Mouse (Mus musculus) intestine, embryonic 14.5 days (tissue): Measurements from ENCODE around the gene Txnip. TPM values are rescaled to one million over a fixed set of nuclear protein-coding genes. Genes with fewer than 3 reads are reported as not detected.

Experiments
- ATAC-seq: fragments of 200-750 bp; cut with Nextera tagmentation; replicated peaks from 2 replicates; pipeline ENCODE4 v1.8.0; 2017; ENCODE audit warnings: low read depth, moderate number of reproducible peaks, moderate TSS enrichment, moderate library complexity; ENCODE audit not compliant: low FRiP score, low TSS enrichment
- DNase-seq: peaks from one replicate; pipeline ENCODE4 v3.0.0-alpha.2; 2018; ENCODE audit warnings: low spot score
- H3K27ac ChIP-seq: fragments of 300-500 bp; sonication (generic); 2 replicates; pipeline ENCODE4 v1.5.1; 2014; ENCODE audit warnings: low read depth, mild to moderate bottlenecking, control low read depth
- H3K27me3 ChIP-seq: fragments of 300-500 bp; sonication (generic); replicated peaks from 2 replicates; pipeline ENCODE4 v1.6.1; 2014; ENCODE audit warnings: low read length, control low read depth; ENCODE audit not compliant: control insufficient read depth, insufficient read depth
- H3K36me3 ChIP-seq: fragments of 300-500 bp; sonication (generic); 2 replicates; pipeline ENCODE4 v1.6.1; 2014; ENCODE audit warnings: low read length, control low read depth; ENCODE audit not compliant: control insufficient read depth, insufficient read depth
- H3K4me1 ChIP-seq: fragments of 300-500 bp; sonication (generic); replicated peaks from 2 replicates; pipeline ENCODE4 v1.6.1; 2014; ENCODE audit warnings: low read length, control low read depth, mixed read lengths; ENCODE audit not compliant: control insufficient read depth, insufficient read depth
- H3K4me2 ChIP-seq: fragments of 300-500 bp; sonication (generic); 2 replicates; pipeline ENCODE4 v1.6.1; 2014; ENCODE audit warnings: low read length
- H3K4me3 ChIP-seq: fragments of 300-500 bp; sonication (generic); 2 replicates; pipeline ENCODE4 v1.5.1; 2014; ENCODE audit warnings: low read depth, low read length, control low read depth, mixed read lengths
- H3K9ac ChIP-seq: fragments of 300-500 bp; sonication (generic); 2 replicates; pipeline ENCODE4 v1.6.1; 2014; ENCODE audit warnings: mild to moderate bottlenecking, low read length
- H3K9me3 ChIP-seq: fragments of 300-500 bp; sonication (generic); 2 replicates; pipeline ENCODE4 v1.6.1; 2016; ENCODE audit warnings: low read length, control low read depth; ENCODE audit not compliant: control insufficient read depth
- WGBS: fragments of 180-500 bp; shearing (Covaris S2); extraction: QIAGEN DNeasy Blood & Tissue Kit; methylation state at CpG from one replicate; pipeline ENCODE4 v1.1.7; 2014; 5-methylcytosine and 5-hydroxymethylcytosine counted together
- polyA plus RNA-seq: library from polyadenylated mRNA; unstranded; fragments of >200 nt; fragmentation: Nextera tagmentation; extraction: Ambion mirVana; gene quantifications from 2 replicates; pipeline ENCODE4 v1.2.1, GENCODE M21; 2014

Txnip gene
- polyA plus RNA-seq, 1 experiment from 2014 or later, result 154 TPM

DNA sequence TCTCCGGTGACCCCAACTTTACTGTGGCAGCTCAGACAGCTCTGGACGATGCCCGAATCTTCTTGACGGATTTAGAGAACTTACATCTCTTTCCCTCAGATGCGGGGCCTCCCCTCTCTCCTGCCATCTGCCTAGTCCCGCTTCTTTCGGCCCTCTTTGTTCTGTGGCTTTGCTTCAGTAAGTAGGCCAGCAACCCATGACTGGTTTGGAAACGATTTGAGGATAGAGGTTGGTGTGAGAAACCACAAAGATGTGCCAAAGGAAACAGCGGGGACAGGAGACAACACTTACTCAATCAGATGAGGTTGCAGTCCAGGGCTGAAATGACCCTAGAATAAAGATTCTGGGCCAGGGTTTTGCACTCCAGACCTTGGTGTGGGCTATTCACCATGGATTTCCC, 29.3 kb upstream of the Txnip start:
- 53% methylated on average over 9 of the region's 9 CpGs for WGBS
- H3K4me2 ChIP-seq, result no peak overlapping the region
- no peak overlapping the region for H3K27ac ChIP-seq
- no peaks in the 10 kb centered on the region; the same call in 1 of the 2 replicates for H3K4me1 ChIP-seq
- no peak for DNase-seq
- H3K27me3 ChIP-seq, result peaks cover 40% of the 10 kb centered on the region
- no peak overlapping the region for H3K4me3 ChIP-seq
- H3K9me3 ChIP-seq, result no peaks in the 10 kb centered on the region
- no peak overlapping the region for H3K9ac ChIP-seq
- no peaks in the 10 kb centered on the region for H3K36me3 ChIP-seq
- ATAC-seq, result no peak

GRCm38 (mm10) chr3:96532050-96532449, 25.7 kb upstream of the Txnip start:
- Histone ChIP-seq H3K4me3 (no peak overlapping the region), H3K4me2 (no peak overlapping the region), H3K27ac (no peak overlapping the region), H3K9me3 (no peaks in the 10 kb centered on the region), H3K36me3 (no peaks in the 10 kb centered on the region), H3K9ac (no peak overlapping the region), H3K4me1 (no peaks in the 10 kb centered on the region), H3K27me3 (peaks cover 21% of the 10 kb centered on the region)
- ATAC-seq (no peak), DNase-seq (no peak)
- WGBS, result 53% methylated on average over 7 of the region's 7 CpGs

DNA sequence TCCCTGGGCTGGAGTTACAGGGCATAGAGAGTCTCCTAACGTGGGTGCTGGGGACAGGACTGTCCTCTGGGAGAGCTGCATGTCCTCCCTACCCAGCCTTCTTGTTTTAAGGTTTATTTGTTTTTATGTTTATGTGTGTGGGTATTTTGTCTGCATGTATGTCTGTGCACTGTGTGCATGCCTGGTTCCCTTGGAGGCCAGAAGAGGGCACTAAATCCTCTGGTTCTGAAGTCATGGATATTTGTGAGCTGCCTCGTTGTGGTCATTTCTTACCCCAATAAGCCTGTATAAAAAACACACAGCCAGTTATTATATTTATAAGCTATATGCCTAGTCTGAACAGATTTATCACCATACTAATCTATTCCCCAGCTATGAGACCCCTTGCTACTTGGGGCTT, 23.5 kb upstream of the Txnip start:
- ATAC-seq, result no peak
- no peaks in the 10 kb centered on the region for H3K9me3 ChIP-seq
- H3K36me3 ChIP-seq, result no peaks in the 10 kb centered on the region
- no peaks in the 10 kb centered on the region for H3K27me3 ChIP-seq
- H3K4me2 ChIP-seq, result no peak overlapping the region
- H3K4me1 ChIP-seq, result no peaks in the 10 kb centered on the region
- no peak for DNase-seq
- no peak overlapping the region for H3K4me3 ChIP-seq
- no peak overlapping the region for H3K27ac ChIP-seq
- WGBS, result 56% methylated on average over 2 of the region's 2 CpGs
- H3K9ac ChIP-seq, result no peak overlapping the region

GRCm38 (mm10) chr3:96539316-96539715, 18.4 kb upstream of the Txnip start:
- no peak for ATAC-seq
- 57% methylated on average over 2 of the region's 2 CpGs for WGBS

GRCm38 (mm10) chr3:96540740-96541139, 17.0 kb upstream of the Txnip start:
- 48% methylated on average over 6 of the region's 6 CpGs for WGBS
- DNase-seq (no peak), ATAC-seq (no peak)
- H3K9me3 ChIP-seq, result no peaks in the 10 kb centered on the region
- H3K36me3 ChIP-seq, result no peaks in the 10 kb centered on the region
- no peaks in the 10 kb centered on the region for H3K4me1 ChIP-seq
- no peak overlapping the region for H3K4me2 ChIP-seq
- H3K27ac ChIP-seq, result no peak overlapping the region
- no peak overlapping the region for H3K9ac ChIP-seq
- H3K27me3 ChIP-seq, result 0 out of 2 replicates have a peak, but pooled peaks cover 4% of the 10 kb centered on the region
- no peak overlapping the region for H3K4me3 ChIP-seq

More at GRCm38 (mm10) chr3:96539316-96539715, 18.4 kb upstream of the Txnip start:
- no peak overlapping the region for H3K4me2 ChIP-seq
- H3K9me3 ChIP-seq, result no peaks in the 10 kb centered on the region
- H3K36me3 ChIP-seq, result no peaks in the 10 kb centered on the region
- H3K27ac ChIP-seq, result no peak overlapping the region
- no peak overlapping the region for H3K4me3 ChIP-seq
- H3K27me3 ChIP-seq, result 0 out of 2 replicates have a peak, but pooled peaks cover 4% of the 10 kb centered on the region
- H3K9ac ChIP-seq, result no peak overlapping the region
- DNase-seq, result no peak
- no peaks in the 10 kb centered on the region for H3K4me1 ChIP-seq

GRCm38 (mm10) chr3:96541328-96542078, 16.3 kb upstream of the Txnip start:
- DNase-seq (no peak), ATAC-seq (no peak)
- 24% methylated on average over 14 of the region's 14 CpGs for WGBS

DNA sequence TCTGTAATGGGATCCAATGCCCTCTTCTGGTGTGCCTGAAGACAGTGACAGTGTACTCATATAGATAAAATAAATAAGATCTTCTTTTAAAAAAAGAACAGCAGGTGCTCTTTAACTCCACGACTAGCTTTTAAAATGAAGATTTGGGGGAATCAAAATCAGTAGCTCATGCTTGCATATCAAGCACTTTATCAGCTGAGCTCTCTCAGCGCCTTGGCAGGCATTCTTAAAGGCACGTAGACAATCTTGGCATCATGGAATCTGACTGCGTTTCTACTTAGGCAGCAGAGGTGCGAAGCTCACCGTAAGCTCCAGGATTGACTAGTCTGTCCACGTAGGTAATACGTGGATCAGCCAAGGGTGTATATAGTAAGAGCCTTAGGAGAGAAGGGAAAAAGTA, 15.2 kb upstream of the Txnip start:
- H3K4me3 ChIP-seq, result no peak overlapping the region
- H3K9ac ChIP-seq, result no peak overlapping the region
- H3K9me3 ChIP-seq, result no peaks in the 10 kb centered on the region
- ATAC-seq, result no peak
- H3K27me3 ChIP-seq, result 0 out of 2 replicates have a peak, but pooled peaks cover 4% of the 10 kb centered on the region
- no peak overlapping the region for H3K4me2 ChIP-seq
- H3K36me3 ChIP-seq, result no peaks in the 10 kb centered on the region
- no peak for DNase-seq
- H3K4me1 ChIP-seq, result no peaks in the 10 kb centered on the region
- no peak overlapping the region for H3K27ac ChIP-seq
- 76% methylated on average over 8 of the region's 8 CpGs for WGBS

More at GRCm38 (mm10) chr3:96541328-96542078, 16.3 kb upstream of the Txnip start:
- Histone ChIP-seq H3K4me3 (no peak overlapping the region), H3K27me3 (0 out of 2 replicates have a peak, but pooled peaks cover 4% of the 10 kb centered on the region), H3K9me3 (no peaks in the 10 kb centered on the region), H3K27ac (no peak overlapping the region), H3K36me3 (no peaks in the 10 kb centered on the region), H3K4me2 (no peak overlapping the region), H3K4me1 (no peaks in the 10 kb centered on the region), H3K9ac (no peak overlapping the region)

DNA sequence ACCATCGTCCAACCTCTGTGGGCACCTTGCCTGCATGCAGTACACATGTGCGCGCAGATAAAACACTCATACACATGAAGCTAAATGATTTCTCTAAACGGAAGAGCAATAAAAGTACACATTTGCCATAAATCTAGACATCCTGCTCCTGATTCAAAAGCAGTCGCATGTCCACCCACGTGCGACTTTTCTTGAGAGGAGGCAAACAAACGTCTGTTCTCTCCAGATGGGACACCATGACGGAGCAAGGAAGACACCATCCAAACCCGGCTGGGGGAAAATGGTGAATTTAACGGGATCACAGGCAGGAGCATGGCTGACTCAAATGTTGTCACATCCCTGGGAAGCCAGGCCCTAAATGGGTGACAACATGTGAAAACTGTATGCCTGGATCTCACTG, 14.4 kb upstream of the Txnip start:
- WGBS, result 78% methylated on average over 11 of the region's 11 CpGs
- ATAC-seq (no peak), DNase-seq (no peak)
- Histone ChIP-seq H3K4me3 (no peak overlapping the region), H3K27ac (no peak overlapping the region), H3K9ac (no peak overlapping the region), H3K36me3 (no peaks in the 10 kb centered on the region), H3K9me3 (no peaks in the 10 kb centered on the region), H3K4me2 (no peak overlapping the region), H3K4me1 (no peaks in the 10 kb centered on the region), H3K27me3 (0 out of 2 replicates have a peak, but pooled peaks cover 4% of the 10 kb centered on the region)

DNA sequence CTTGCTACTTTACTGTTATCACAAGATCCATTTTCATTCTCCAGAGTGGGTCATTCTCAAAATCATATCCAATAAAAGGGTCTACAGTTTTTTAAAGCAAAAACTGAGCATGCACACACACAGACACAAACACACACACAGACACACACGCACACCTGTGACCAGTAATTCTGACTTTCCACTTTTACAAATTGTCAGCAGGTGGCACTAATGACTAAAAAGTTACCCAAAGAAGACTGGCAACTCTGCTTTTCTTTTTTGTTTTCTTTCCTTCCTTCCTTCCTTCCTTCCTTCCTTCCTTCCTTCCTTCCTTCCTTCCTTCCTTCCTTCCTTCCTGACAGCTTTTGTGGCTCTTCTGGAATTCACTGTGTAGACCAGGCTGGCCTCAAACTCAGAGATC, 12.2 kb upstream of the Txnip start:
- Histone ChIP-seq H3K9ac (no peak overlapping the region), H3K4me3 (no peak overlapping the region), H3K36me3 (no peaks in the 10 kb centered on the region), H3K27ac (no peak overlapping the region), H3K27me3 (0 out of 2 replicates have a peak, but pooled peaks cover 4% of the 10 kb centered on the region), H3K4me1 (no peaks in the 10 kb centered on the region), H3K9me3 (no peaks in the 10 kb centered on the region), H3K4me2 (no peak overlapping the region)
- DNase-seq, result no peak
- 40% methylated on average over 1 of the region's 1 CpGs for WGBS
- ATAC-seq, result no peak
